Mouse (Mus musculus) layer of hippocampus, adult 2 months (tissue): ENCODE measurements around the gene Sh3bp5. TPM values are rescaled to one million over a fixed set of nuclear protein-coding genes. Genes with fewer than 3 reads are reported as not detected.

Experiments
- DNase-seq, 2 experiments: peaks; one replicate each; pipeline ENCODE4 v3.0.0; 2022; ENCODE audit warnings: low spot score in 2 of 2
- H3K27ac ChIP-seq: fragments of 200-600 bp; 2 replicates; pipeline ENCODE4 v1.8.1; 2022
- H3K4me3 ChIP-seq: fragments of 200-600 bp; 2 replicates; pipeline ENCODE4 v1.8.1; 2022; ENCODE audit warnings: mild to moderate bottlenecking
- CTCF ChIP-seq: fragments of 200-600 bp; conservative IDR thresholded peaks from 2 replicates; pipeline ENCODE4 v1.8.1; 2022; ENCODE audit warnings: antibody characterized with exemption, mild to moderate bottlenecking, moderate library complexity
- total RNA-seq, 2 experiments: library from RNA; stranded (reverse); gene quantifications; 2 replicates each; pipeline ENCODE4 v1.2.3; 2021

Sh3bp5 gene
- total RNA-seq, 2 experiments from 2014 or later = 147 to 158 TPM

DNA sequence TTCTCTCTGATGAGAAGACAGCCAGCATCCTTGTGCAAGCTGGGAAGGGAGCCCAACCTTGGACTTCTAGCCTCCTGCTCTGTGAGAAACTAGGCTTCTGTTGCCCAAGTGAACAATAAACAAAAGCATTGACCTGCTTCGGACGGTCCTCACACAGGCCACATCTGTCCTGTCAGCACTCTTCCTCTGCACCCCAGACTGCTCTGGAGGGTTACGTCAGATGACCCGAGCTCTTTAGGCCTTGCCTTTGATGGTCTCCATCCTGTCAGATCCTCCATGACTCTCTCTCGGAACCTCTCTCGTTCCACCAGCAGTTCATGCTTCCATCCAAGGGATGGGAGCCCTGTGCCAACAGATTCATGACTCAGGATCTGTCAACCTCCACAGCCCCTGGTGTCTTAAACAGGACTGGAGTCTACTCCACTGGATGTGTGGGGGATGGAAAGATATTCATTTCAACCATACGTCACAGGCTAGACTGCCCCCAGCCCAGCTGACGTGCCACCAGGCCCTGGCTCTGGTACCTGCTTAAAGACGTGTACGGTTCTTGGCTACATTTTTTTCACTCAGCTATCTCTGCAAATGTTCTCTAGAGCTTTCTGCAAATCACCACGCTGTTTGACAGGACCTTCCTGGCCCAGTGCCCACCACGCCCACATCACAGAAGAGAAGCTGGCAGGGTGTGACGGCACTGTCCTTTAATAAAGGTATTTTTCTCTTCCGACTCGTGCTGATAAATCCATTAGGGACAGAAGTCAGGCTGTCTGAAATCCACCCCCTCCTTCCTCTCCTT is 7.5 kb downstream of the Sh3bp5 start:
- TF ChIP-seq CTCF = no peak
- H3K4me3 ChIP-seq = peak overlapping the region; percentile 6; the same call in 1 of the 2 replicates
- H3K27ac ChIP-seq = peak overlapping the region; percentile 80
- DNase-seq = peak; percentile 78 to 83

DNA sequence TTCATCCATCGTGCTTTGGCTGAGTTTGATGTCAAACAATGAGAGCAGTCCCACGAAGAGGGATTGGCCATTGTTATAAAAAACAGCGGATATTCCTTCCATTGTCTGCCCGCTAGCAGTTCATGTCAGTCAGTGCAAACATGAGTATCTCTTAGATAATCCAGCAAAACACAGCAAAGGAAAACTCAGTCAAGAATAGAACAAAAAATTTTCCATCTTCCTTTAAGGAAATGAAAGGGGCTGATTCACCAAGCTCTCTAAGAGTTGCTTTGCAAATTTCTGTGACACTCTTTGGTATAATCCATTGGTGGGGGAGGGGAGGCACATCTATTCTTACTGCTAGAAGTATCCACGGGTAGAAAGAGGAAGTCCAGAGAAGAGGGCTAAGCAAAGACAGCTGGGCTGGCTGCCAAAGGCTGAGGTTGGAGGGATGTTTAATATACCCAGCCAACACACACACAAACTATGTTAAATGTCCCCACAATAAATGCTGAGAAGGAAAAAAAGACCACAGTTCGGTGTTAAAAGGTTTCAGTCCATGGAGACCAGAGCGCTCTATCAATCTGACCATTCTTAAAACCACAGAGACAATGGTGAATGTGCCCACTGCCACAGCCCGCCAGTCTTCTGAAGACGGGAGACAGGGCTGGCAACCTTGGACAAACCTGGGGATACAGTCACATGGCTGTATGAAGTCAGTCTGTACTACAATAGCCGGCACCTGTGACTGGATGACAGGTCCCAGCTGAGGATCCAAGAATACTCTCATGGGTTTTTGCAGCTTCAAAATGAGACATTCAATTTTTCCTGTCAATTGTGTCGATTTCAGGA is 12.7 kb downstream of the Sh3bp5 start:
- Histone ChIP-seq H3K4me3 (no peak overlapping the region), H3K27ac (peak overlapping the region; percentile 61)
- no peak for TF ChIP-seq CTCF
- peak in 1 of 2 experiments; percentile 46 for DNase-seq

DNA sequence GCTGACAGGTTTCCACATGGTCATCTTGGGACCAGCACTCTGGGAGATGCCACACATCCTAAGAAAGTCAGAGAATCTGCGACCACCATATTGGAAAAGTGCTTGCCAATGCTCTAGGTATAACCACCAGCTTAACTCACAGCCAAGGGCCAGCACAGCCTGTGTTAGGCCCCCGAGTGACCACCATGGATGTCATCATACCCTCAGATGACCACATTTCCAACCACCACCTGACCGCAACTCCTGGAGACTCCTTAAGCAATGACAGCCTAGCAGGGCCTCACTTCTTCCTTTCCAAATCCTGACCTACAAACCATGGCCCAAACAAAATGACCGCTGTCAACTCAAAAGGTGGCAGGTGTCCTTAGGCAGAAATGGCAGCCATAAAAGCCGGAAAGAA is 13.5 kb downstream of the Sh3bp5 start:
- TF ChIP-seq CTCF = no peak
- Histone ChIP-seq H3K27ac (peak overlapping the region; percentile 61), H3K4me3 (no peak overlapping the region)
- no peak for DNase-seq

DNA sequence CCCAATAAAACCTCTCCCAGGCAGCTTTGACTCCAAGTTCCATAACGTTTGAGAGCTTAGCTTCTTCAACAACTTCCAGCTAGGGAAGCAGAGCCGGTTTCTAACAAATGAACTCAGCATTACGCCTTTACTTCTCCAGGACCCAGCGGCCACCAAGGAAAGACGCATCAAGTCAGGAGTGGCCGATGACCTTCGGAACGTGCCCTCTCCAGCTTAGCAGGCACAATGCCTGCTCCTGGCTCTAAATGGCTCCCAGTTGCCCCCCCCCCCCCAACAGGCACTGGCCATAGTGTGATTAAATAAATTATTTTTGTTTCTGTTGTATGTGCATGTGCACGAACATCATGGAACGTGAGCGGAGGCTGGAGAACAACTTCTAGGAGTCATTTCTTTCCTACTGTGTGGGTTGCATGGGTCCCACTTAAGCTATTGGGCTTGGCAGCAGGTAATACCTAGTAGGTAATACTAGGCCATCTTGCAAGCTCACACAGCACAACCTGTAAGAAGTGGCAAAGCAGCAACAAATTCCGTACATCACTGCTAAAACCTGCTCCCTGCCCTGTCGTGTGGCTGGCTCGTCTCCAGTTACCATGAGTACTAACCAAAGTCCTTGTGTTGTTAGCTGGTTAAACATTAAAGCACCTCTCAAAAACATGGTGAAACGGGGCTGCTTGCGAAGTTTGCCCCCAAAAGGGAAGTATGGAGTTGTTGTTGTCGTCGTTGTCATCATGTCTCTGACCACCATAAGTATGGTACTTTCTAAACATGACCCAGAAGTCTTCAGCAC is 14.2 kb downstream of the Sh3bp5 start:
- no peak for DNase-seq
- Histone ChIP-seq H3K4me3 (no peak overlapping the region), H3K27ac (peak overlapping the region; percentile 61; the same call in 1 of the 2 replicates)
- TF ChIP-seq CTCF = no peak

DNA sequence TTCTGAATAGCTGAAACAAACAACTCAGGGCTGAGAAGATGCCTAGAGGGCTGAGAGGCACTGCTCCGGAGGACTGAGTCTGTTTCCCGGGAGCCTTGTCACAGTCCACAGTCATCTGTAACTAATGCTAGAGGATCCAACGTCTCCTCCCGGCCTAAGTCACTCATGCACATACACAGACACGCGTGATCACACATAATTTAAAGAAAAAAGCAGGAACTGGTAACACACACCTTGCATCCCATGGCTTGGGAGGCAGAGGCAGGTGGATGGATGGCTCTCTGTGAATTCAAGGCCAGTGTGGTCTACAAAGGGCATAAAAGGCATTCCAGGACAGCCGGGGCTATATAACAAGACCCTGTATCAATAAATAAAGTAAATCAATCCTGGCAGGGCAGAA is 14.9 kb downstream of the Sh3bp5 start:
- Histone ChIP-seq H3K4me3 (no peak overlapping the region), H3K27ac (peak overlapping the region; percentile 46; the same call in 1 of the 2 replicates)
- no peak for DNase-seq
- no peak for TF ChIP-seq CTCF

DNA sequence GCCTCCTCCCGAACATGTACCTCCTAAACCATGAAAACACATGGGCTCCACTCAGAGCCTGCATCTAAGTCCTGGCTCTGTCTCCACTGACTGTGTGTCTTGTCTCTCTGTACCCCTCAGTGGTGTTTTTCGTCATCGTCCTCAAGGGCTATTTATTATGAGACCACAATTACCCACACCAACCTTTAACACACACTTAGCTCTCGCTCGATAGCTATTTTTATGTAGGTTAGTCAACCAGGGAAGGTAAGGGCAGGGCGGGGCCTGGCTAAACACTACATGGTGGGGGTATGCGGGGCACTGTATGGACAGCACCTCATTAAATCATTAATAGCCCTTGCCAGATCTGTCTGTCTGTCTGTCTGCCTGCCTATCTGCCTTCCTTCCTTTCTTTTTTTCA is 15.3 kb downstream of the Sh3bp5 start:
- no peak for DNase-seq
- Histone ChIP-seq H3K4me3 (no peak overlapping the region), H3K27ac (peak overlapping the region; percentile 46; the same call in 1 of the 2 replicates)
- TF ChIP-seq CTCF = no peak

DNA sequence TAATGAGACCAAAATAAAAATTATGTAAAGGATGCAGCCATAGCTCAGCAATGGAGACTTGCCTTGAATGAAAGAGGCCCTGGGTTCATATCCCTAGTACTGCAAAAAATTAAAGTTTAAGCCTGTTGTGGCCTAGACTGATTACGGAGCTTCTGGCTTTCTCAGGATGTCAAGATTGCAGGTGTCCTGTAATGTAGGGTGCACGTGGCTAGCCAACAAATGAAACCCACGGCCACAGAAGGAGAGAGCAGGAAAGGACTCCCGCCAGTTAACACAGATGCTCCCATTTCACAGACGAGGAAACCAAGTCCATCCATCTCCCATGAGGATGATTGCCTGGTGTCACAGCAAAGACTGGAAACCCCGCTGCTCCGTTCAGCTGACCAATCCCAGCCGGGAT is 15.7 kb downstream of the Sh3bp5 start:
- no peak for TF ChIP-seq CTCF

DNA sequence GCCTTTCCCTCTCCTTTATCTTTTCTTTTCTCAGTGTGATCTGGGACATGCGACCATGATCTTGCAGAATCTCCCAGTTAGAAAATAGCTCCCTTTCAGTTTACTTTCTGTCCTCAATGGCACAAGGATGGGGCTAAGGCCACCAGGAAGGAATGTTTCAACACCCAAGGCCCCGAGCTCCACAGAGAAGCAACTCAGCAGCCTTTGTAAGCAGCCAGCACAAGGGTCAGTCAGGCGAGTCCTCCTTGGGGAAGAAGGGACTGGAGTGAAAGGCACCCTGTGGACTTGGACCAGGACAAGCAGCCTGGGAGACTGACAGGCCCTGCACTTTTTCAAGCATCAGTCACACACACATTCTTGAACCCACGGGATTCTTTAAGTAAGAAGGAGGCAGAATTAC is 16.6 kb downstream of the Sh3bp5 start:
- no peak for DNase-seq
- Histone ChIP-seq H3K27ac (peak overlapping the region; percentile 14; the same call in 1 of the 2 replicates), H3K4me3 (no peak overlapping the region)
- no peak for TF ChIP-seq CTCF

More for the DNA sequence above, 15.7 kb downstream of the Sh3bp5 start:
- Histone ChIP-seq H3K4me3 (no peak overlapping the region), H3K27ac (peak overlapping the region; percentile 46; the same call in 1 of the 2 replicates)
- DNase-seq = no peak

DNA sequence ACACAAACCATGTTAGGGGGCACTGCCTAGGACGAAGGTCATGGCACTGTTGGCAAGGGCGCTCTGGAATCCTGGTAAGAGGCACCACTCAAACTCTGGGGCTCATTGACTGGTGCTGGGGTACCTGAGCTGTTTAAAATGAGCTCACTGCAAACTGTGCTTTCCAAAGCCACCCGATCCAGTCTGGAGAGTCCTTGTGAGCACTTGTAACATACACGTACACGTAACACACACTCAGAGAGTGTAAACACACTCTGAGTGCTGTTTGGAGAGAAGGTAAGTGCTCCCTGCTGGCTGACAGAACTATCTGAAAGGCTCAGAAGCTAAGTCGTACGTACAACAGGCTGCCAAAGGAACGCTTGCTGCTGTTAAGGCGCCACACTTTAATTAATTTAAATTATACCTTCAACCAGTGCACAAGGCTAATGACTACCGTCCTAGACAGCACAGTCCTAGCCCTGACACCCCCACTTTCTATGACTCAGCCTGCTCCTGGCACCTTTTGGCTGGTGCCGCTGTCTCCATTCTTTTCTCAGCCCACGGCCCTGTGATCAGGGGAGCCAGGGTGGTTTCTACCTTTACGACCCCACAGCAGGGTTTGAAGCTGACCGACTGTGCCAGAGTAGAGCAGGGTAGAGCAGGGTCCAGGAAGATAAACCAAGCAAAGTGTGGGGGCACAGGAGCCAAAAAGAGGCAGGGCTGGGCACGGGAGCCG is 18.9 kb downstream of the Sh3bp5 start:
- TF ChIP-seq CTCF = no peak
- H3K27ac ChIP-seq = peak overlapping the region; percentile 73
- H3K4me3 ChIP-seq = no peak overlapping the region
- no peak for DNase-seq

DNA sequence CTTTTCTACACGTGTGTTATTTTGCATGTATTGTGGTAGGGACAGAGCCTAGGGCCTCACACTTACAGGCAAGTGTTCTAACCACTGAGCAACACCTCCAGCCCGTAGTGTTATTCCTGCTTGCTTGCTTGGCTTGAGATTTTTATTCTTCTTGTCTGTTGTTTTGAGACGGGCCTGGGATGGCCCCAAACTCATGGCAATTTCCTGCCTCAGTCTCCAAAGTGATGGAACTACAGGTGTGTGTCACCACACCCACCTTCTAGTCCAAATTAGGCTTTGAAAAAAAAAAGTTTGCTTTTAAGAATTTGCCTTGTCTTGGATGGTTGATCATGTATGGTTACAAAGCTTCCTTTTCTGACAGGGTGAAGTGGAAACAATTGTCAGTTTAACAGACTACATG is 19.5 kb downstream of the Sh3bp5 start:
- no peak overlapping the region for H3K4me3 ChIP-seq
- no peak for TF ChIP-seq CTCF
- no peak for DNase-seq
- no peak overlapping the region; the same call in 1 of the 2 replicates for H3K27ac ChIP-seq

DNA sequence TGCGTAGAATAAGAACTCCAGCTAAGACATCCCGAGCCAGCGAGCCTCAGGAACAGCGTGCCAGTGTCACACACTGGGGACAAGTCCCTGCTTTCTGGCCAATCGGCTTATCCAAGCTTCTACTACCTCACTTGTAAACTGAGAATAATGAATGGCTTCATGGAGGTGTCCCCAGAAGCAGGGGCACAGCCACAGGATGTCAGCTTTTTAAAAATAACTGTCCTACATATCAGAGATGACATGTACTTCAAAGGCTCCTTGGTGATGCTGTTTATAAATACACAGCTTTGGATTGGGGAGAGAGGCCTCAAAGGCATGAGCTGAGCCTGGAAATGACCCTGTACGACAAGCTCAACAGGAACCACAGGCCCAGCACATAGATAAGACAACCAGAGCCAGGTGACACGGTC is 20.9 kb downstream of the Sh3bp5 start:
- peak overlapping the region; percentile 67 for H3K27ac ChIP-seq
- no peak overlapping the region for H3K4me3 ChIP-seq
- DNase-seq = no peak
- no peak for TF ChIP-seq CTCF
